Mouse (Mus musculus) left cerebral cortex, postnatal 36 days (tissue): ENCODE data around the gene Ankrd36. TPM values are rescaled to one million over a fixed set of nuclear protein-coding genes. Genes with fewer than 3 reads are reported as not detected.

Source experiments
- DNase-seq, 2 experiments: peaks; one replicate each; pipeline ENCODE4 v3.0.0; 2021 to 2022; ENCODE audit warnings: low spot score in 2 of 2, mixed read lengths in 1 of 2
- intact Hi-C: fragments of 180-260 bp; cut with DNase I; formaldehyde crosslinking; loops from one replicate; pipeline ENCODE4 v1.15.1; 2025
- total RNA-seq, 2 experiments: library from RNA; stranded (reverse); gene quantifications; 2 replicates each; pipeline ENCODE4 v1.2.3; 2021

Gene Ankrd36
- total RNA-seq, 2 experiments from 2014 or later, result not detected

DNA sequence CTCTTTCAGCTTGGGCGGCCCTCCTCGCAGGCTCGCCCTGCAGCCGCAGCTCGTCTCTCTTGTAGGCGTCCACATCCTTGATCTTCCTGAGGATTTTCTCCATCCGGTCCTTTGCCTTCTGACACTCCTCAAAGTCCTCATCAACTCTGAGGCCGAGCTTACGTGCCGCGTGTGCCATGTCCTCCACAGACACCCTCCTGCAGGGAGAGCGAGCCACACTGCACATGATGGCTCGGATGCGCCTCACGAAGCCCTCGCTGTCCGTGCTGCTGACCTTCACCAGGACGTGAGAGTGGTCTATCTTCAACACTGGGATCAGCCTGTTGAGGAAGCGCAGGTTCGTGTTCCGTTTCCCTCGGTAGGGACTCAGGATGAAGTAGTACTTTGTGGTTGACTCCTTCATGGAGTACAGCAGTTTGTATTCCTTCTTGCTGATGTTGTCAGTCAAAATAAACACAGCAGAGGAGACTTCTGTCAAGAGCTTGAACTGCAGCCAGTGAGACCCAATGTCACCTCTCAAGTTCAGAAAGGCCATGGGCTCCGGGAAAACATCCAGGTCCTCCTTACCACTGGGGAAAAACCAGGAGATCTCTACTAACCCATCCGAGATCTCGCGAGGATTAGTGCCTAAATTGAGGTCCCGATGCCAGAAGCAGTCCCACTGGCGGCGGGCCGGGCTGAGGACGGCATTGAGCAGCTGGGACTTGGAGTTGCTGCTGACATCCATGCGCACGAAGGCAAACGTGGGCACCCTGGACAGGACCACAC, 147.6 kb downstream of the Ankrd36 start:
- DNase-seq, result no peak
- intact Hi-C loops, result no loop called here

- DNase-seq, result no peak
- intact Hi-C loops, result no loop called here
Measured at GRCm38 (mm10) chr11:5718611-5719354, 149.3 kb downstream of the Ankrd36 start.

DNA sequence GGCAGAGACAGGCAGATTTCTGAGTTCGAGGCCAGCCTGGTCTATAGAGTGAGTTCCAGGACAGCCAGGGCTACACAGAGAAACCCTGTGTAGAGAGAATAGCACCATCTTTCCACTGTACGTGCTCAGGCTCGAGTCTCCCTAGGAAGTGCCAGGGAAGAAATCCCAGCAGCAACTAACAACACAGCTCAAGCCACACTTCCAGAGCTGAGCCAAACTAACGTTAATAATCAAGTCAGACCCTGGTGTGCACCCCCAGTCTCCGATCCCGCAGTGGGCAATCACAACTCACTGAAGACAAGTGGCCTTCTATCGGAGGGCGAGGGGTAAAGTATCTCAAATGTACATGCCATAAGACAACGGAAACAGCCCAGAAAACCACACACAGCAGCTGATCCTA, 160.1 kb downstream of the Ankrd36 start:
- DNase-seq, result no peak
- intact Hi-C loops, result no loop called here

GRCm38 (mm10) chr11:5732401-5732800, 162.9 kb downstream of the Ankrd36 start:
- no peak for DNase-seq
- intact Hi-C loops, result no loop called here

DNA sequence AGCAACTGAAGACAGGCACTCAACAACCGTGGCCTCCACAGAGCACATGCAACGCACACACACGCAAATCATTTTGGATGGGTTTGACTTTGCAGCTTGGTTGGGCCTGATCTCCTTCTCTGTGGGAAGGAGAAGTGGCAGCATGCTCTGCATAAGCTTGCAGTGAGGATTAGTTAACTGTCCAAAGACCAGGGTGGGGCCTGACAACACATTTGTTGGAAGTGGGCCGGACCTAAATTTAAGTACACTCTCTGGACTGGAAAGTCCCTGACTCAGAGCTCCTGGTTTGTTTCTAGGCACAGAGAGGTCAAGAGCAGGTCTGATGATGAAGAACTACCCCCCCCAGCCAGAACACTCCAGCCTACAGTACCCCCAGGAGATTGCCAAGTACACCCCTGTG, 164.8 kb downstream of the Ankrd36 start:
- intact Hi-C loops, result no loop called here
- DNase-seq, result no peak

- intact Hi-C loops, result no loop called here
- no peak for DNase-seq
Measured at GRCm38 (mm10) chr11:5737137-5737536, 167.7 kb downstream of the Ankrd36 start.

Other genes starting within 250 kb of the Ankrd36 start
- gene Znrf3, start 124.8 kb upstream of the Ankrd36 start, total RNA-seq, result 10 to 100 TPM; 19.5 to 20.2 TPM
- gene Xbp1, start 49.0 kb upstream of the Ankrd36 start, total RNA-seq, result 100 to 1,000 TPM in 1 of 2 experiments, 10 to 100 TPM in 1; 88.6 to 102 TPM
- gene Ccdc117, start 27.5 kb upstream of the Ankrd36 start, total RNA-seq, result 10 to 100 TPM; 11.2 to 14.6 TPM
- gene Mrps24, start 146.0 kb downstream of the Ankrd36 start, total RNA-seq, result 10 to 100 TPM; 64.7 to 71.7 TPM
- 10 to 100 TPM; 65.6 to 75.2 TPM for gene Urgcp, start 192.7 kb downstream of the Ankrd36 start, total RNA-seq
- gene Dbnl, start 218.8 kb downstream of the Ankrd36 start, total RNA-seq, result 10 to 100 TPM; 69.2 to 72.2 TPM
- 1 to 10 TPM; 6.0 to 6.6 TPM for gene Pgam2, start 234.0 kb downstream of the Ankrd36 start, total RNA-seq